Mouse (Mus musculus): ENCODE results near the gene Gm9048. TPM values are rescaled to one million over a fixed set of nuclear protein-coding genes. Genes with fewer than 3 reads are reported as not detected.
"Not testable (repeated sequence)": the region's sequence is repeated elsewhere in the genome, so short reads cannot be mapped to it uniquely, and the experiment has no call there.

Gene Gm9048
- total and polyA plus RNA-seq, 2 experiments from 2014 or later: not detected

DNA sequence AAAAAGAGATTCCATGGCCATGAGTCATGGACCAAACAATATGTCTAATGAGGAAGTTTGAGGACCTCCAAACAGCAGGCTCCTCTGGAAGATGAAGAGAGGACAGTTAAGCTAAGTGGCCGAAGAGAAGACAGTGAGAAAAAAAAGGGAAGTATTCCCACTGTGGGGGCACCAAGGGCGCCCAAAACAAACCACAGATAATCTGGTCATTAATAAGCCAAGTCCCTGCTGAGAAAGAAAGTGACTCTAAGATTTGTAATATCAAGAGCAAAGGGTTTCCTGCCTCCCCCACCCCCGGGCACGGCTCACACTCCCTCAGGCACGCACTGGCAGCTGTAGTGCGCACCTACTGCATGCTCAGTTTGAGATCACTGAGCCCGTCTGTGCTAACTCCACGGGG, 29.5 kb downstream of the Gm9048 start:
- DNase-seq (ENCODE audit: low spot score) (no peak), ATAC-seq (ENCODE audit: insufficient read depth, low read depth) (no peak)
- no peaks in the 10 kb centered on the region for H3K4me1 ChIP-seq (ENCODE audit: control insufficient read depth, insufficient read depth)
- H3K27me3 ChIP-seq (ENCODE audit: control insufficient read depth, insufficient read depth, low read length): no peaks in the 10 kb centered on the region
- 71% methylated on average over 8 of the region's 8 CpGs for WGBS
- H3K9me3 ChIP-seq (replicated peaks; ENCODE audit: control insufficient read depth, low read length): no peaks in the 10 kb centered on the region
- H3K4me3 ChIP-seq (ENCODE audit: low read depth, low read length): no peak overlapping the region
- TF ChIP-seq CTCF (IDR thresholded peaks at IDR 0.05; ENCODE audit: low read depth) (no peak), EP300 (IDR thresholded peaks at IDR 0.05; ENCODE audit: low read depth) (no peak)
- no peak overlapping the region for H3K9ac ChIP-seq (replicated peaks; ENCODE audit: low read depth, low read length)
- H3K36me3 ChIP-seq (replicated peaks; ENCODE audit: control insufficient read depth, insufficient read depth, low read length): no peaks in the 10 kb centered on the region
- H3K27ac ChIP-seq (ENCODE audit: low read depth): no peak overlapping the region
- H3K4me2 ChIP-seq (ENCODE audit: low read depth, low read length): no peak overlapping the region

GRCm38 (mm10) chr10:118302133-118302532, 46.3 kb downstream of the Gm9048 start:
- WGBS: 45% methylated on average over 2 of the region's 2 CpGs
- H3K9me3 ChIP-seq (replicated peaks; ENCODE audit: control insufficient read depth, low read length); H3K9ac ChIP-seq (replicated peaks; ENCODE audit: low read depth, low read length); H3K36me3 ChIP-seq (replicated peaks; ENCODE audit: control insufficient read depth, insufficient read depth, low read length); H3K4me3 ChIP-seq (ENCODE audit: low read depth, low read length); H3K4me1 ChIP-seq (ENCODE audit: control insufficient read depth, insufficient read depth); ATAC-seq (ENCODE audit: insufficient read depth, low read depth); H3K27ac ChIP-seq (ENCODE audit: low read depth); DNase-seq (ENCODE audit: low spot score); H3K4me2 ChIP-seq (ENCODE audit: low read depth, low read length); H3K27me3 ChIP-seq (ENCODE audit: control insufficient read depth, insufficient read depth, low read length): not testable (repeated sequence)

Other genes with a start within 250 kb of the Gm9048 start
- 8.0 and 9.8 TPM in 2 replicates for gene Mdm1, start 206.9 kb downstream of the Gm9048 start, total RNA-seq (2014; rRNA removed; ENCODE audit: low replicate concordance)
- gene Mdm1, start 206.9 kb downstream of the Gm9048 start, polyA plus RNA-seq (2015; fragmentation: Nextera tagmentation; extraction: Ambion mirVana): 8.9 TPM in 2 replicates
- not detected in 2 replicates for gene Il22, start 143.7 kb downstream of the Gm9048 start, total RNA-seq (2014; rRNA removed; ENCODE audit: low replicate concordance)
- not detected in 2 replicates for gene Il22, start 143.7 kb downstream of the Gm9048 start, polyA plus RNA-seq (2015; fragmentation: Nextera tagmentation; extraction: Ambion mirVana)
- not detected in 2 replicates for gene Gm32717, start 107.9 kb downstream of the Gm9048 start, total RNA-seq (2014; rRNA removed; ENCODE audit: low replicate concordance)
- not detected in 2 replicates for gene Gm32717, start 107.9 kb downstream of the Gm9048 start, polyA plus RNA-seq (2015; fragmentation: Nextera tagmentation; extraction: Ambion mirVana)
- gene Gm32802, start 90.0 kb downstream of the Gm9048 start, total RNA-seq (2014; rRNA removed; ENCODE audit: low replicate concordance): not detected in 2 replicates
- gene Gm32802, start 90.0 kb downstream of the Gm9048 start, polyA plus RNA-seq (2015; fragmentation: Nextera tagmentation; extraction: Ambion mirVana): not detected in 2 replicates
- not detected in 2 replicates for gene Iltifb, start 53.6 kb downstream of the Gm9048 start, total RNA-seq (2014; rRNA removed; ENCODE audit: low replicate concordance)
- gene Iltifb, start 53.6 kb downstream of the Gm9048 start, polyA plus RNA-seq (2015; fragmentation: Nextera tagmentation; extraction: Ambion mirVana): not detected in 2 replicates
- not detected in 2 replicates for gene Gm9040, start 21.7 kb downstream of the Gm9048 start, total RNA-seq (2014; rRNA removed; ENCODE audit: low replicate concordance)
- gene Gm9040, start 21.7 kb downstream of the Gm9048 start, polyA plus RNA-seq (2015; fragmentation: Nextera tagmentation; extraction: Ambion mirVana): not detected in 2 replicates
- not detected in 2 replicates for gene Gm9044, start 16.3 kb downstream of the Gm9048 start, total RNA-seq (2014; rRNA removed; ENCODE audit: low replicate concordance)
- not detected in 2 replicates for gene Gm9044, start 16.3 kb downstream of the Gm9048 start, polyA plus RNA-seq (2015; fragmentation: Nextera tagmentation; extraction: Ambion mirVana)
- gene Gm9045, start 10.8 kb downstream of the Gm9048 start, total RNA-seq (2014; rRNA removed; ENCODE audit: low replicate concordance): 0.08 TPM in 1 of 2 replicates, not detected in the other
- 0.05 TPM in 2 replicates for gene Gm9045, start 10.8 kb downstream of the Gm9048 start, polyA plus RNA-seq (2015; fragmentation: Nextera tagmentation; extraction: Ambion mirVana)
- gene Gm9046, start 5.4 kb downstream of the Gm9048 start, total RNA-seq (2014; rRNA removed; ENCODE audit: low replicate concordance): not detected in 2 replicates
- gene Gm9046, start 5.4 kb downstream of the Gm9048 start, polyA plus RNA-seq (2015; fragmentation: Nextera tagmentation; extraction: Ambion mirVana): not detected in 2 replicates
- 0.08 TPM in 1 of 2 replicates, not detected in the other for gene Gm9049, start 5.4 kb upstream of the Gm9048 start, total RNA-seq (2014; rRNA removed; ENCODE audit: low replicate concordance)
- 0.05 TPM in 2 replicates for gene Gm9049, start 5.4 kb upstream of the Gm9048 start, polyA plus RNA-seq (2015; fragmentation: Nextera tagmentation; extraction: Ambion mirVana)
- gene Ifng, start 92.4 kb upstream of the Gm9048 start, total RNA-seq (2014; rRNA removed; ENCODE audit: low replicate concordance): not detected in 2 replicates
- gene Ifng, start 92.4 kb upstream of the Gm9048 start, polyA plus RNA-seq (2015; fragmentation: Nextera tagmentation; extraction: Ambion mirVana): not detected in 2 replicates